Comparison of ENCODE assay signal across 26 mouse cellular contexts in genomic region chr1:162274674-162275248, GRCm38 (mm10).
A peak's percentile ranks its signal among the peaks of the same experiment; 100 is the strongest.
DNase-seq lines count a peak whose midpoint lies in the region; ATAC-seq and TF ChIP-seq lines count a peak whose summit lies in the region.
"Had no signal": no experiment of that assay in that cellular context is flagged by ENCODE, and none has a peak within 500 bp of the region (broad histone marks: within the 10 kb centered on the region; RNA-seq: fewer than 3 reads in every experiment).

No protein-coding gene starts in this region.

- DNase-seq in cerebellum, postnatal 14 days: no peak
- DNase-seq in hindbrain, postnatal 0 days (ENCODE audit: low spot score): no peak
- no peak for DNase-seq in hindbrain, embryonic 11.5 days (ENCODE audit: low spot score)
- DNase-seq in kidney, adult 11 months: no peak
- DNase-seq: cerebellum, adult 18-20 months; cerebellum, postnatal 10 days; heart, adult 2 months; heart, postnatal 4 days; kidney, adult 8-10 months; kidney, postnatal 14 days; layer of hippocampus, adult 9-11 months; lung, postnatal 4 days; thymus, adult 2 months; thymus, postnatal 36 days had no signal

- H3K9ac ChIP-seq in hindbrain, postnatal 0 days (replicated peaks; ENCODE audit: low read length): no peak overlapping the region
- no peak overlapping the region for H3K9ac ChIP-seq in hindbrain, embryonic 11.5 days (ENCODE audit: low read depth, low read length)
- no peak overlapping the region for H3K9ac ChIP-seq in limb, embryonic 12.5 days (replicated peaks)
- H3K9ac ChIP-seq in neural tube, embryonic 15.5 days (replicated peaks): no peak overlapping the region
- H3K9ac ChIP-seq: heart, embryonic 12.5 days; intestine, embryonic 15.5 days; lung, embryonic 15.5 days; midbrain, embryonic 13.5 days had no signal

- TF ChIP-seq CTCF in hindbrain, postnatal 0 days (IDR thresholded peaks at IDR 0.05; ENCODE audit: low read depth): no peak

- H3K36me3 ChIP-seq in hindbrain, postnatal 0 days (ENCODE audit: insufficient read depth, low read length): no peaks in the 10 kb centered on the region
- H3K36me3 ChIP-seq in hindbrain, embryonic 11.5 days (ENCODE audit: control insufficient read depth, insufficient read depth, low read length): no peaks in the 10 kb centered on the region
- H3K36me3 ChIP-seq in limb, embryonic 12.5 days: no peaks in the 10 kb centered on the region
- H3K36me3 ChIP-seq in neural tube, embryonic 15.5 days: peaks cover 6% of the 10 kb centered on the region; the same call in 1 of the 2 replicates
- H3K36me3 ChIP-seq: heart, embryonic 12.5 days; intestine, embryonic 15.5 days; lung, embryonic 15.5 days; midbrain, embryonic 13.5 days had no signal

- no peaks in the 10 kb centered on the region for H3K27me3 ChIP-seq in hindbrain, postnatal 0 days (ENCODE audit: insufficient read depth, low read length)
- H3K27me3 ChIP-seq in hindbrain, embryonic 11.5 days (ENCODE audit: control insufficient read depth, insufficient read depth, low read length): no peaks in the 10 kb centered on the region
- no peaks in the 10 kb centered on the region for H3K27me3 ChIP-seq in limb, embryonic 12.5 days
- no peaks in the 10 kb centered on the region for H3K27me3 ChIP-seq in neural tube, embryonic 15.5 days (replicated peaks)
- H3K27me3 ChIP-seq: heart, embryonic 12.5 days; intestine, embryonic 15.5 days; lung, embryonic 15.5 days; megakaryocyte, embryonic 14.5 days; midbrain, embryonic 13.5 days had no signal

- 83% methylated on average over 11 of the region's 11 CpGs for WGBS in hindbrain, postnatal 0 days
- 93% methylated on average over 11 of the region's 11 CpGs for WGBS in hindbrain, embryonic 11.5 days
- 89% methylated on average over 11 of the region's 11 CpGs for WGBS in limb, embryonic 12.5 days
- WGBS in neural tube, embryonic 15.5 days: 71% methylated on average over 11 of the region's 11 CpGs

- no peaks in the 10 kb centered on the region for H3K9me3 ChIP-seq in hindbrain, postnatal 0 days (ENCODE audit: low read length)
- no peaks in the 10 kb centered on the region for H3K9me3 ChIP-seq in hindbrain, embryonic 11.5 days (ENCODE audit: control insufficient read depth, low read length)
- H3K9me3 ChIP-seq in limb, embryonic 12.5 days: no peaks in the 10 kb centered on the region
- no peaks in the 10 kb centered on the region for H3K9me3 ChIP-seq in neural tube, embryonic 15.5 days (replicated peaks)
- H3K9me3 ChIP-seq: heart, embryonic 12.5 days; intestine, embryonic 15.5 days; lung, embryonic 15.5 days; megakaryocyte, embryonic 14.5 days; midbrain, embryonic 13.5 days had no signal

- H3K4me2 ChIP-seq in hindbrain, postnatal 0 days (ENCODE audit: low read depth, low read length): no peak overlapping the region
- no peak overlapping the region for H3K4me2 ChIP-seq in hindbrain, embryonic 11.5 days (replicated peaks; ENCODE audit: low read depth, low read length)
- H3K4me2 ChIP-seq in limb, embryonic 12.5 days: no peak overlapping the region
- no peak overlapping the region for H3K4me2 ChIP-seq in neural tube, embryonic 15.5 days
- H3K4me2 ChIP-seq: heart, embryonic 12.5 days; intestine, embryonic 15.5 days; liver, embryonic 11.5 days; lung, embryonic 15.5 days; midbrain, embryonic 13.5 days had no signal

- ATAC-seq in cerebellum, adult (ENCODE audit: insufficient number of reproducible peaks, low FRiP score, low TSS enrichment): 0 out of 2 replicates have a peak, but pooled peaks have one; percentile 15
- 0 out of 2 replicates have a peak, but pooled peaks have one; percentile 35 for ATAC-seq in hindbrain, postnatal 0 days
- ATAC-seq in hindbrain, embryonic 11.5 days (ENCODE audit: low FRiP score): no peak
- no peak for ATAC-seq in limb, embryonic 12.5 days (ENCODE audit: insufficient number of reproducible peaks, insufficient read depth, low FRiP score, low TSS enrichment, low read depth)
- ATAC-seq in neural tube, embryonic 15.5 days (ENCODE audit: low FRiP score): peak; percentile 57
- ATAC-seq: CD4-positive, CD25-positive, alpha-beta regulatory T cell, adult 4 months; forebrain, embryonic 14.5 days; hindbrain, embryonic 16.5 days; intestine, embryonic 15.5 days; midbrain, embryonic 13.5 days had no signal

- H3K4me3 ChIP-seq in hindbrain, postnatal 0 days (ENCODE audit: low read length): no peak overlapping the region
- no peak overlapping the region for H3K4me3 ChIP-seq in hindbrain, embryonic 11.5 days (ENCODE audit: low read depth, low read length)
- H3K4me3 ChIP-seq in limb, embryonic 12.5 days (replicated peaks): no peak overlapping the region
- no peak overlapping the region for H3K4me3 ChIP-seq in neural tube, embryonic 15.5 days (replicated peaks)
- H3K4me3 ChIP-seq: heart, adult 2 months; heart, embryonic 12.5 days; intestine, embryonic 15.5 days; lung, embryonic 15.5 days; megakaryocyte, embryonic 14.5 days; midbrain, embryonic 13.5 days had no signal

- H3K27ac ChIP-seq in hindbrain, postnatal 0 days: no peak overlapping the region
- no peak overlapping the region for H3K27ac ChIP-seq in hindbrain, embryonic 11.5 days (ENCODE audit: low read depth, low read length)
- H3K27ac ChIP-seq in limb, embryonic 12.5 days: peak overlapping the region; percentile 62
- no peak overlapping the region; the same call in 1 of the 2 replicates for H3K27ac ChIP-seq in neural tube, embryonic 15.5 days (replicated peaks)
- H3K27ac ChIP-seq: heart, adult 2 months; intestine, embryonic 15.5 days; lung, embryonic 15.5 days; midbrain, embryonic 13.5 days had no signal

- no peaks in the 10 kb centered on the region for H3K4me1 ChIP-seq in hindbrain, postnatal 0 days (ENCODE audit: insufficient read depth, low read length)
- H3K4me1 ChIP-seq in hindbrain, embryonic 11.5 days (replicated peaks; ENCODE audit: control insufficient read depth, insufficient read depth, low read length): no peaks in the 10 kb centered on the region
- H3K4me1 ChIP-seq in limb, embryonic 12.5 days (replicated peaks): peaks cover 21% of the 10 kb centered on the region
- peaks cover 10% of the 10 kb centered on the region; the same call in 1 of the 2 replicates for H3K4me1 ChIP-seq in neural tube, embryonic 15.5 days
- H3K4me1 ChIP-seq: heart, embryonic 12.5 days; intestine, embryonic 15.5 days; lung, embryonic 15.5 days; megakaryocyte, embryonic 14.5 days; midbrain, embryonic 13.5 days had no signal

Comparison
In these comparisons a context has a peak if more than half of its experiments do, and no peak if none do; other contexts are left out.
1. ATAC-seq: peak in cerebellum, adult (single experiment), hindbrain, postnatal 0 days (single experiment) and neural tube, embryonic 15.5 days (single experiment); none in hindbrain, embryonic 11.5 days (single experiment) and limb, embryonic 12.5 days (single experiment).